Mouse (Mus musculus): ENCODE data around the gene Hist1h2bl. TPM values are rescaled to one million over a fixed set of nuclear protein-coding genes. Genes with fewer than 3 reads are reported as not detected.
A peak's percentile ranks its signal among the peaks of the same experiment; 100 is the strongest.
"Not testable (repeated sequence)": the region's sequence is repeated elsewhere in the genome, so short reads cannot be mapped to it uniquely, and the experiment has no call there.

Hist1h2bl gene
- total RNA-seq (2022) = 10 to 100 TPM; 19.0 to 38.1 (median 29.8) TPM

DNA sequence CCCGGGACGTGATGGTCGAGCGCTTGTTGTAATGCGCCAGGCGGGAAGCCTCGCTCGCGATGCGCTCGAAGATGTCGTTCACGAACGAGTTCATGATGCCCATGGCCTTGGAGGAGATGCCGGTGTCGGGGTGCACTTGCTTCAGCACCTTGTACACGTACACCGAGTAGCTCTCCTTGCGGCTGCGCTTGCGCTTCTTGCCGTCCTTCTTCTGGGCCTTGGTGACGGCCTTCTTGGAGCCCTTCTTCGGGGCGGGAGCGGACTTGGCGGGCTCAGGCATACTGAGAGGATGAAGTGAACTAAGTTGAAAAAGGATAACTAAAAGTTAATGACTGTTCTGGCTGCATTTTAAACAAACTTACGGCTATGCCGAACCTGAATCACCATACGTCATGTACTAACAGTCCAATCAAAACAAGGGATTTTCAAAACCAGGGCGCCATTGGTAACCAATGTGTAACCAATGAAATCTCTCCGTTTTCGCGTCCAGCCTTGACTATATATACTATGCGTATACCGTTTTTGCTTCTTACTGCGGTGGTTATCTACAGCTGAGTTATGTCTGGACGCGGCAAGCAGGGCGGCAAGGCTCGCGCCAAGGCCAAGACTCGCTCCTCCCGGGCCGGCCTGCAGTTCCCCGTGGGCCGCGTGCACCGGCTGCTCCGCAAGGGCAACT, at the start of gene Hist1h2bl, which contains the start of gene Hist1h2ai:
Gene Hist1h2bl, minus strand, starts transcription at position 280 of the 676 bp plus-strand sequence.
Gene Hist1h2ai, plus strand, starts transcription at position 559 of the 676 bp plus-strand sequence.
- peak; percentile 73 for DNase-seq

DNA sequence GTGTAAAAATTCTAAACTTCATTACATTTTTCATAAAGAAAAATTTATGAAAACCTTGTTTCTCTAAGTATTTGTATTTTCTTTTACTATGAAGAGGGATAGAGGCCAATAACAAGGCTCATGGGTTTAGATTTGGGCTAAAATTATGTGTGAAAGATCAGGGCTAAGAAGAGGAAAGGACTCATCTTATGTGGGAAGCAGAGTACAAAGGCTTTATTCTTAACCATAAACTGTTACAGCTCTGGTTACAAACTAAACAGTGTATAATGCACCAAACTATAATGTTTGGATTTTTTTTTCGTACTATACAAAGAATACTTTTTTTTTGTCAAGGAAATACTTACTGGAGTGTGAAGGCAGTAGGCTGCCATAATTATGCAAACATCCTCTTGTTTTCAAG, 39.8 kb upstream of the Hist1h2bl start:
- no peak for DNase-seq

DNA sequence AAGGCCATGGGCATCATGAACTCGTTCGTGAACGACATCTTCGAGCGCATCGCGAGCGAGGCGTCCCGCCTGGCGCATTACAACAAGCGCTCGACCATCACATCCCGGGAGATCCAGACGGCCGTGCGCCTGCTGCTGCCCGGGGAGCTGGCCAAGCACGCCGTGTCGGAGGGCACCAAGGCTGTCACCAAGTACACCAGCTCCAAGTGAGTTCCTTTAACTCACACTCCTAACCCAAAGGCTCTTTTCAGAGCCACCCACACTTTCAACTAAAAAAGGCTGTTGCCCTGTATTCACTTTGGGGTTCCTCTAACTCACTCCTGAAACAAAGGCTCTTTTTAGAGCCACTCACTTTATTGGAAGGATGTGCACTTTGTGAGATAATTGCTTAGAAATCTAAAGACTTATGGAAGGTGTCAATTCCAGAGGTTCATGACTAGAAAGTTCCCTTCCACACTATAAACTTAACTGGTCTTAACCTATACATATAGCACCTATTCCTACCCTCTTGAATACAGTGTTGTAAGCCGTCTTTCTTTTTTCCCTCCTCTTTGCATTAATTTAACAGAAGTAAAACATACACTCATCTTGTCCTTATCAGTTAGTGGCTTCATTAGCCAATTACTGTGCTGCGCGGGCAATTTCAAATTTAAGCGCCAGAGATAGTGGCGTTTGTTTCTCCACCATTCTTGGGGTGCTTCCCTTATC, 38.5 kb upstream of the Hist1h2bl start:
- not testable (repeated sequence) for DNase-seq

DNA sequence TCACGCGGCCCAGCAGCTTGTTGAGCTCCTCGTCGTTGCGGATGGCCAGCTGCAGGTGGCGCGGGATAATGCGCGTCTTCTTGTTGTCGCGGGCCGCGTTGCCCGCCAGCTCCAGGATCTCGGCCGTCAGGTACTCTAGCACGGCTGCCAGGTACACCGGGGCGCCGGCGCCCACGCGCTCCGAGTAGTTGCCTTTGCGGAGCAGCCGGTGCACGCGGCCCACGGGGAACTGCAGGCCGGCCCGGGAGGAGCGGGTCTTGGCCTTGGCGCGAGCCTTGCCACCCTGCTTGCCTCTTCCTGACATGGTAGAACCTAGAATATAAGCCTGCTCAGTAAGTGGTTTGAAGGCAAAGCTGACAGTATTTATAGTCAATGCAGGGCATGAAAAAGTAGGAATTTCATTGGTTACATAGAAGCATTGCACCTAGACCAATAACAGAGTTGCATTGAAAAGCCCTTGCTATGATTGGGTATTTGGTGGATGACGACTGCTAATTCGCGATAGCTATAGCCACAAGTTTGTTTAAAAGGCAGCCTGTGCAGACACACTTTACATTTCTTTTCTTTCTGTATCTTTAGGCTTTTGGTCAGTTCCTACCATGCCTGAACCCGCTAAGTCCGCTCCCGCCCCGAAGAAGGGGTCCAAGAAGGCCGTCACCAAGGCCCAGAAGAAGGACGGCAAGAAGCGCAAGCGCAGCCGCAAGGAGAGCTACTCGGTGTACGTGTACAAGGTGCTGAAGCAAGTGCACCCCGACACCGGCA, 37.8 kb upstream of the Hist1h2bl start, which contains the start of the genes Hist1h2ak and Hist1h2bn:
Gene Hist1h2ak, minus strand, starts transcription at position 304 of the 762 bp plus-strand sequence.
Gene Hist1h2bn, plus strand, starts transcription at position 600 of the 762 bp plus-strand sequence.
- peak; percentile 53 for DNase-seq

DNA sequence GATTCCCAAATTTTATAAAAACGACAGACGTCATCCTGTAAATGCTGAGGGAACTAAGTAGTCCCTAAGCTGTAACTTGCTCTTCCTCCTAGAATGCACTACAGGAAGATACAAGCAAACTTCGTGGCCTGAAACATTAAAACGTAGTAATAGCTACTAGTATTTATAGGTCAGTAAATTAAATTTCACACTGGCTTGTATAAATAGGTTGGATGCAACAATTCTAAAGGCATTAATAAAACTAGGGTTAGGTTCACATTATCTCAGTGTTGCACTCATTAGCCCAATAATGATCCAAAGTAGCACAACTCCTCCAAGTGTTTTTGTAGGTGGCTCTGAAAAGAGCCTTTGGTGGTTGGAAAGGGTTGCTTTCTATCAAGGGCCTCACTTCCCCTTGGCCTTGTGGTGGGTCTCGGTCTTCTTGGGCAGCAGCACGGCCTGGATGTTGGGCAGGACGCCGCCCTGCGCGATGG, 37.1 kb upstream of the Hist1h2bl start:
- DNase-seq = no peak

DNA sequence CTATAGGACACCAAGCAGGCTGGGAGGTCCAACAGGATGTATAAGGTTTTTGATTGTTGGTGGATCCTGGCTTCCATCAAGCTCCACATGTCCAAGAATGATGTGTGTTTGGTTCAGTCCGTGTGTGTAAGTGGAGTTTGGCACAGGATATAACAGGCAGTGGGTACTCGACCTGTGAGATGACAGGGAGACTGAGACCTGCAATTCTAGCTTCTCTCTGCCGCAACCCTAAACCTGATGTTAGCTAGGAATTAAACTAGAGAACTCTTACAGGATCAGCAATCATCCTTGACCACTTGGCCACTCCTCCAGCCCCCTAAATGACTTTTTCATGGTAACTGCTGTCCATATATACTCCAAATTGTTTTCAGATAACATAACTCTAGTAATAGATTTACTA, 36.4 kb upstream of the Hist1h2bl start:
- DNase-seq = no peak

DNA sequence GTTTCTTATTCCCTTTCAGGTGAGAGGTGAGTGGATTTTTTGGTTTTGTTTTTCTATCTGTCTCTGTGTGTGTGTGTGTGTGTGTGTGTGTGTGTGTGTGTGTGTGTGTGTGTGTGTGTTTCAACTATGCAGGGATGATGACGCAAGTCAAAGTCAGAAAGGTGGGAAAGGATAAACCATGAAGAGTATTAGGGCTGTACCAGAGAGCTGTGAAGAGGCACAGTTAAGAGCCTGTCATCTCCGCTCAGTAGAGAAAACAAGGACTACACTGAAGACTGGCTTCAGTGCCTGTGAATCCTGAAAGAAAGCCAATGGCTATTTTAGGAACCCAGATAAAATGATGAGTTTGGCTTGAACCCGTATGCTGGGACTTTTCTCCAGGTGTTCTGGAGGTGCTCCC, 35.9 kb upstream of the Hist1h2bl start:
- DNase-seq = no peak

DNA sequence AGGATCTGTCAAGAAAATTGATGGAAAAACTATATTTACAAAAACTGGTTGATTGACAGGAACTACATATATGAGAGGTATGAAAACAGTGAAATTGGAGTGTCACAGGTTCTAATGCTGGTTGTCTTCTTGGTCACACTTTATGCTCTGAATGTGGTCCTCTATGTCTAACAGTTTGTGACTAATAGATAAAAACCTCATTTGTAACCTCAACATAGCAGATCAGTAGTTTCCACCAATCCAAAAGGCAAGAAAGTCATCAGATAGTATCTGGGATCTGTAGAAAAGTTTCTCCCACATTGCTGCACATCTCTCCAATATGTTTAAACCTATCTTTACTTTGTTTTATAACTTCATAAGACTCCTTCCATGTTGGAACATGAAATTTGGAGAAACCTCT, 35.5 kb upstream of the Hist1h2bl start:
- DNase-seq = no peak

DNA sequence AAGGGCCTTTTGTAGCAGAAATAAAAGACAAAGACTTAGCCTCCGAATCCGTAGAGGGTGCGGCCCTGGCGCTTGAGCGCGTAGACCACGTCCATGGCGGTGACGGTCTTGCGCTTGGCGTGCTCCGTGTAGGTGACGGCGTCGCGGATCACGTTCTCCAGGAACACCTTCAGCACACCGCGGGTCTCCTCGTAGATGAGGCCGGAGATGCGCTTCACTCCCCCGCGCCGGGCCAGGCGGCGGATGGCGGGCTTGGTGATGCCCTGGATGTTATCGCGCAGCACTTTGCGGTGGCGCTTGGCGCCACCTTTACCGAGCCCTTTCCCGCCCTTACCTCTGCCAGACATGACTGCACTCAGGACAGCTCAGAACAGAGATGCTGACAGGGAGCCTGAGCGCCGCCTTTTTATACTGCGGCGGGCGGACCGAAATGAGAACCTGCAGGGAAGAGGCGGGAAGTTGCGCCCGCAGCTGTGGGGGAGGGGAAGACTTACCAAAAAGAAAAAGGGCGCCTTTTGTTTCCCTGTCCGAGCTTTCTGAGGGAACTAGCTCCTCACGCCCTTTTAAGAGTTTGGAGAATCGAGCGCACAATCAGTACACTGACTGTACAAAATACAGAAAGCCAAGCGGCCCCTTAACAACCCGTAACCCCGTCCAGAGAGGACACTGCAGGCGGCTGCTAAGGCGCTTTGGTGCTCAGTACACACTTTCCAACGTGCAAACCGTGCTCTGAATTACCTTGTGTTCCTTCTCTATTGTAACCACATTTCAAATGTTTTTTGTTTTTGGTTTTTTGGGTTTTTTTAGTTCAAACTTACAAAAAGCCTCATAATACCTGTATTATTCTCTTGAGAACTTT, 34.4 kb upstream of the Hist1h2bl start, which contains the start of gene Hist1h4k:
Gene Hist1h4k, minus strand, starts transcription at position 347 of the 859 bp plus-strand sequence.
- peak; percentile 83 for DNase-seq

DNA sequence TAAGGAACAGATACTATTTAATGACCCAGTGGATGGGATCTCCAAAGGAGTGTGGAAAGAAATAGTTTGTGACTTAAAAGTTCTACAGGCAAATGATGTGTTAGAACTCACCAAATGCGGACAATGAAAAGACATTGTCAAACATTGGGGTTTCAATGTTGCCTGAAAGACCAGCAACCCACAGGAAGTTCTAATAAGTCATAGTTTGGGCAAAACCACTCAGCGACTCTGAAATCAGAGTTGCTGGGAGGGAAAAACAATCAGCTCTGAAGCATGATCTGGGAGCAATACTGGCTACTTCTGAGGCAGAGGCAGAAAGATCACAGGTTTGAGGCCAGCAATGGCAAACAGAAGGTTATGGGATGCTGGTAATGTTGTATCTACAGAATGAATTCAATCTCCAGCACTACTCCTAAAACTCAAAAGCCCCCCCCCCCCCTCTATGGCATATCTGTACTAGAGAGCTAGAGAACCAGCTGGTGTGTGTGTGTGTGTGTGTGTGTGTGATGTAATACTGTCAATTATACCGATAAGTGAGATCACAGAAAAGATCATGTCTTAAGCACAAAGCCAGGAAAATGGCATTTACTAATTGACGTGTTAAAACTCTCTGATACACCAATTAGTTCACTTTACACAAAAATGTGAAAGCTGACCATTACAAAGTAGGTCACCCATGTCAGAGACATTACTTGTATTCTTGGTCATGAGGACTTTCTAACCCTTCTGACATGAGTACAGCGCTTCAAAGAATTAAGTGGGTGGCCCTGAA, 33.6 kb upstream of the Hist1h2bl start:
- DNase-seq = no peak

DNA sequence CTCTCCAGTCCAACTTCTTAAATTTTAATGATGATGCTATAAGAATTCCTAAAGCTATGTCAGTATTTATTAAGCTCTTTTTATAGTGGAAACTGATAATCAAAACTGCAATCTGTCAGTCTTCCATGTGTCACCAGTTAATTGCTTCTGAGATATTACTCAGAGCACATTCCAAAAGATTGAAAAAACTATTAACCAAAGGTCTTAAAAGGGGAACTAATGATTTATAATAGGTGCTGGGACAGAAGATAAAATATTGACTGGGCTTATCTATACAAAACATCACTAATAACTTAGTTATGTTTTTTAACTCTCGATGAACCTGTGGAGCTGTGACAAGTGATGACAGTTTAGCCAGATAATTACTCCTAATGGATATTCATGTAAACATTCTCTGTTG, 29.1 kb upstream of the Hist1h2bl start:
- DNase-seq = no peak

DNA sequence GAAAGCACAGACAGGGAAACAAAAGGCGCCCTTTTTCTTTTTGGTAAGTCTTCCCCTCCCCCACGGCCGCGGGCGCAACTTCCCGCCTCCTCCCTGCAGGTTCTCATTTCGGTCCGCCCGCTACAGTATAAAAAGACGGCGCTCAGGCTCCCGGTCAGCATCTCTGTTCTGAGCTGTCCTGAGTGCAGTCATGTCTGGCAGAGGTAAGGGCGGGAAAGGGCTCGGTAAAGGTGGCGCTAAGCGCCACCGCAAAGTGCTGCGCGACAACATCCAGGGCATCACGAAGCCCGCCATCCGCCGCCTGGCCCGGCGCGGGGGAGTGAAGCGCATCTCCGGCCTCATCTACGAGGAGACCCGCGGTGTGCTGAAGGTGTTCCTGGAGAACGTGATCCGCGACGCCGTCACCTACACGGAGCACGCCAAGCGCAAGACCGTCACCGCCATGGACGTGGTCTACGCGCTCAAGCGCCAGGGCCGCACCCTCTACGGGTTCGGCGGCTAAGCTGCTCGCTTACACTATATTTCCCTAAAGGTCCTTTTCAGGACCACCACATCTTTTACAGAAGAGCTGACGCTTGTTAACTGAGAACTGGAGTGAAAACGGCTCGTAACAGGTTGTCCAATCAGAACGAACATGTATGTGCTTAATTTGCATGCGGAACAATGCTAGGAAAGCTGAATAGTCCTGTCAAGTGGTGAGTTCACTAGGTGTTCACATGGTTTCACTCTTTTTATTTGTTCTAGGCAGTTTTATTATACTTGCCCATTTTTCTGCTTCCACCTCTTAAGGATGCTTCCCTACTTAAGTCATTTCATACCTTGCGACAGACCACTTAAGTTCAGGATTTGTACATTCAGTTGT, 19.2 kb upstream of the Hist1h2bl start, which contains the start of gene Hist1h4j:
Gene Hist1h4j, plus strand, starts transcription at position 159 of the 862 bp plus-strand sequence.
- DNase-seq = peak; percentile 47

DNA sequence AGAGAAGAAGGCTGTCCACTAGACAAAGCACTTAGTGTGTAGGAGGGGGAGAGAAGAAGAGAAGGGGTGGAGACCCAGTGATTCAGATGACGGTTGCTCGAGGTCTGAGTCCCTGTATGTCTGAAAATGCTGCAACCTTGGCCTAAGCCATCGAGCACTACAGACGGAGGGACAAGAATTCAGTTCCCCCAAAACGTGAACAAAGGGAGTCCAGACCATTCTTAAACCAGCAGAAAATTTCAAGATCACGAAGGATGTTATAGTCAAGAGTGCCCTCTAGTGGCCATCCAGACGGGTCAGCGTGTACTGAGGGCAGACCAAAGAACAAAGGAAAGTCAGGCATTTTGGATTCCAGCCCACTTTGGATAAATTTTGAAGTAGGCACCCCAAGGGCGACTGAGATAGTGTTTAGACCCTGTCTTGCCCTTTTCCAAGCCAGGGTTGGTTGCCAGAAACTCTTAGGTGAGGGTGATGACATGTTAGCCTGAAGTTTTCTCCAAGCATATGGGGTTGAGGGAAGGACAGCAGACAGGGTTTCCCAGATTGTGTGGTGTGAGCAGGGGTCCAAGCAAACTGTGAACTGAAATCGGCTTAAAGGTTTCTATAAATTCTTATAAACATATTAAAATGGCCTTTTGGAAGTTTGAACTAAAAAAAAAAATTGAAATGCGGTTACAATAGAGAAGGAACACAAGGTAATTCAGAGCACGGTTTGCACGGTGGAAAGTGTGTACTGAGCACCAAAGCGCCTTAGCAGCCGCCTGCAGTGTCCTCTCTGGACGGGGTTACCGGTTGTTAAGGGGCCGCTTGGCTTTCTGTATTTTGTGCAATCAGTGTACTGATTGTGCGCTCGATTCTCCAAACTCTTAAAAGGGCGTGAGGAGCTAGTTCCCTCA, 18.3 kb upstream of the Hist1h2bl start:
- peak; percentile 58 for DNase-seq

DNA sequence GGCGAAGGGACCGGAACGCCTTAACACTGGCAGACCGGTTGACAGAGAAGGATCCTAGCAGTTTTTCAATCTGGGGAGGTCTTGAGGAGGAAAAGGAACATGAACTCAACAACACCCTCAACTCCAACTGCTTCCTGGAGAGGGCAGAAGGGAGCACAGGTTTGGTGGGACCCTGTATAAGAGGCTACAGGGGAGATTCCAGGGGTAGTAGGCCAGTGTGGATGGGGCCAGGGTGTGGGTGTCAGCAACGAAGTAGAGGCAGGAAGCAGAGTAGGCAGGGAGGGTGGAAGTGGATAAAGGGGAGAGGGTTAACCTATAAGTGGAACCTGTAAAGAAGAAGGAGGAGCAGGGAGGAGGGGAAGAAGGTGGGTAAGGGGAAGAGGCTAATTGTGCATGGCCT, 17.5 kb upstream of the Hist1h2bl start:
- no peak for DNase-seq

DNA sequence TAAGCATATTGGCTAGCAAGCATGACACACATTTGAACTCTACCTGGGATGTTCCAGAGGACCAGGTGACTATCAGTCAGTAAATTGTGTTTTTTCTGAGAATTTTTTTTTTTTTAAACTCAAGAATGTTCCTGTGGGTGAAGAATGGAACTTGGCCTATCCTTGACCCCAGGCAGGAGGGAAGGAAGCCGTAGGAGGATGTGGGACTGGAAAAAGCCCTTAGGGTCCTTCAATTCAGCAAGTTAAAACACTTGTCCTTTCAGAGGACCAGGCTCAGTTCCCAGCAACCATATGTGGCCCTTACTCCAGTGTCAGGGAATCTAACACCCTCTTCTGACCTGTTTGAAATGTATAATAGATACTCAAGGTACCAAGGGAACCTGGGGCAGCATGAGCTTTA, 13.6 kb upstream of the Hist1h2bl start:
- no peak for DNase-seq

DNA sequence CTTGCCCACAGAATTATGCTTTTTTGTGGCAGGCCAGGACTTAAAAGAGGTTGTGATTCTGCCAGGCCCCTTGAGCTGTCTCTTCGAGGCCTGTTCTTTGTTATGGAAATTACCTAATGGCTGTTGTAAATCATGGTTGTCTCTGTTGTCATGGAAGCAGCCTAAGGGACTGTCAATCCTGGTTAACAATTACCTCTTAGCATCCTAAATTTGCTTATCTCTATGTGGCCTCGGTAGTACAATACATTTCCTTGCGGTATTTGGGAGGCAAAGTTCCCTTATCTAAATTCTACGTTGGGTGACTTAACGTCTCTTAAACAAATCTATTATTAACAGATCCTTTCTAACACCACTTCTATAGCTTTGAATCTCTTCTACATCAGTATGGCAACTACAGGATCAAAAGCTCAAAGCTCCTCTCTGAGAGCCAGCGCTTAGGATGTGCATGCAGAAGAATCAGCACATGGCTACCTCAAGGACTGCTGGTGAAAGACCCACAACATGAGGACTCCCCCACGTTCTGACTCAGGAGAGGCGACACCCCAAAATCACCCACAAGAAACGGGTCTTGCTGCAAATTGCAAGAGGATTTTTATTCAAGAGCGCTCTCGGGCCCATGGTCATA, 12.1 kb upstream of the Hist1h2bl start:
- DNase-seq = no peak

DNA sequence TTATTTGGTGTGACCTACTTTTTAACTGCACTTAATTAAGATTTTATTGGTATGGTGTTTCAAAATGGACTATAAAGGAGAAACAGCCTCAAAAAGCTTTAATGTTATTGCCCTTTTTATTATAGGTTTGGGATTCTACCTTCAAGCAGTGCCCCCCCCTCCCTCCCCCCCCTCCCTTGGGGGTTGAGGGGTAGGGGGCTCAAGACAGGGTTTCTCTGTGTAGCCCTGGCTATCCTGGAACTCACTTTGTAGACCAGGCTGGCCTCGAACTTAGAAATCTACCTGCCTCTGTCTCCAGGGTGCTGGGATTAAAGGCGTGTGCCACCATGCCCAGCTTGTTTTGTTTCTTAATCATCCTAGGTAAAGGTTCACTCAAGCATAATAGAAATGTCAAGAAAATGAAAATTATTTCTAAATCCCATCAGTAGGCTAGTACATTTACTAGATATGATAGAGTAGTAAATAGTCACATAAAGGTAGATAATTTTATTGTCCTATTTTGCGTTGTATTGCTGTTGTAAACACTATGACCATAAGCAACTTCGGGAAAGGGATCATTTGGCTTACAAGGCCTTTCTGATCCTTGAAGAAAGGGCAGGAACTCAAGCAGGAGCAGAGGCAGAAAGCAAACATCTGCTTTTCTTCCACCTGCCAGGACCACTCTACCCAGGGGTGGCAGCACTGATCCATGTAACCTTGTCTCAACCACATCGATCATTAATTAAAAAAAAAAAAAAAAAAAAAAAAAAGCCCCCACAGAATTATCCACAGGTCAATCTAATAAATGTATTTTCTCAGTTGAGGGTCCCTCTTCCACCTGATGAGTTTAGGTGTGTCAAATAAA, 7.3 kb upstream of the Hist1h2bl start:
- no peak for DNase-seq
